Mouse (Mus musculus) B cell, adult 62 days (primary cell): Measurements from ENCODE around the gene Wfdc21. TPM values are rescaled to one million over a fixed set of nuclear protein-coding genes. Genes with fewer than 3 reads are reported as not detected.

ENCODE experiments used
- total RNA-seq: library from RNA; stranded (reverse); gene quantifications from 4 replicates; pipeline ENCODE4 v1.2.4, GENCODE M21; 2023

The Wfdc21 gene
- 3.1 to 4.4 TPM (median 3.8 TPM) in 4 replicates for total RNA-seq

DNA sequence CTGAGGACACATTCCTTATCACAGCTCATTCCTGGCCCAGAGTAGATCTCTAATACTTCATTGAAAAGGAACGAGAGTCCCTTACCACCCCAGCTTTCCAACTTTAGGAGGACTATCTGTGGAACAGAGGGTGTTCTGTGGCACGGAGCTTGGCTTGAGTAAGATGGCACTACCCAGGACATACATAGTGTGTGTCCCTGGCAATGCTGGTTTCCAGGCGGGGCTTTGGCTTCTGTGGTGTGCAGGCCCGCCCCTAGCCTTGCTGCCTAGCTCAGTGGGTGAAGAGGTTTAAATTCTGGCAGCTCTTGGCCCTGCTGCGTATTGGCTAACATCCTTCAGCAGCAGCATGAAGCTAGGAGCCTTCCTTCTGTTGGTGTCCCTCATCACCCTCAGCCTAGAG is at the start of gene Wfdc21:
Gene Wfdc21, plus strand, starts transcription at position 260 of the 400 bp plus-strand sequence.

GRCm38 (mm10) chr11:83703705-83704104 is 43.0 kb upstream of the Wfdc21 start, which contains the start of gene Wfdc17:
TSS of gene Wfdc17 (plus strand) at chr11:83703991.

GRCm38 (mm10) chr11:83708715-83709114 is 38.0 kb upstream of the Wfdc21 start, which contains the start of gene Wfdc18:
TSS of gene Wfdc18 (plus strand) at chr11:83709015.

DNA sequence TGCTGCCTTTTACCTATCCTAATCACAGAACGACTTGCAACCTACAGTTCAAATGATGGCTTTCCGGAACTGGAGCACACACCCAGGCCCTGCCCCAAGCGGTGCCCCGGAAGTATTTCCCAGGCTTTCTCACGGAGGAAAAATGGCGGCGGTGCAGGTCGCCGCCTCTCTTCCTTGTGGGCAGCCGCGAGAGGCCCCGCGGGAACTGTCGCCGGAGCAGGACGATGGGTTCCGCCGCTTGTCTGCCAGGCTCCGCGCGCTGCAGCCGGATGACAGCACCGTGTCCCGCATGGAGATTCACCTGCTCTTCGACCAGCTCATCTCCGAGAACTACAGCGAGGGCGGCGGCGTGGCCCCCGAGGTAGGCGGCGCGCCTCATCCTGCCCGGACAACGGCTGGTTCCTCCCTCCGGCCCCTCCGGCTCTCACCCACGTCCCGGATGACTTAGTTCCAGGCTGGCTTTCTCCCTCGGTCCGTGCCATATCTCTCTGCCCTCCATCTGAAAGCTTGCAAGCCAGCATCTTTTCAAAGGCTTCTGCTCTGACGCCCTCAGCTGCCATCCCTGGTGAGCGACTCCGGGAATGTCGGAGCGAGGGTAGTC is 6.9 kb downstream of the Wfdc21 start, which contains the start of gene Heatr6:
Gene Heatr6, plus strand, starts transcription at position 116 of the 601 bp plus-strand sequence.

Other genes starting within 250 kb of the Wfdc21 start
- 0.30 TPM in 1 of 4 replicates, not detected in the others for gene Heatr9, start 224.8 kb upstream of the Wfdc21 start, total RNA-seq
- gene Ccl5, start 216.4 kb upstream of the Wfdc21 start, total RNA-seq, result 4.6 to 8.0 TPM (median 6.7 TPM) in 4 replicates
- 0.19 to 1.2 TPM in 2 of 4 replicates, not detected in the others for gene Ccl9, start 168.3 kb upstream of the Wfdc21 start, total RNA-seq
- gene Ccl6, start 153.9 kb upstream of the Wfdc21 start, total RNA-seq, result 1.0 to 2.2 TPM (median 1.1 TPM) in 4 replicates
- not detected in 4 replicates for gene Rpl9-ps1, start 101.3 kb upstream of the Wfdc21 start, total RNA-seq
- gene Ccl3, start 97.6 kb upstream of the Wfdc21 start, total RNA-seq, result 26.0 to 35.8 TPM (median 30.5 TPM) in 4 replicates
- gene Ccl4, start 84.4 kb upstream of the Wfdc21 start, total RNA-seq, result 8.8 to 12.1 TPM (median 10.8 TPM) in 4 replicates
- gene Wfdc17, start 42.9 kb upstream of the Wfdc21 start, total RNA-seq, result 3.6 to 7.1 TPM (median 5.4 TPM) in 4 replicates
- 1.1 TPM in 1 of 4 replicates, not detected in the others for gene Wfdc18, start 37.9 kb upstream of the Wfdc21 start, total RNA-seq
- 47.9 to 61.6 TPM (median 54.1 TPM) in 4 replicates for gene Heatr6, start 6.8 kb downstream of the Wfdc21 start, total RNA-seq
- 0.22 to 0.95 TPM (median 0.42 TPM) in 4 replicates for gene Hnf1b, start 103.1 kb downstream of the Wfdc21 start, total RNA-seq
- gene Ddx52, start 195.1 kb downstream of the Wfdc21 start, total RNA-seq, result 33.2 to 38.1 TPM (median 37.4 TPM) in 4 replicates
- 67.3 to 86.0 TPM (median 71.4 TPM) in 4 replicates for gene Synrg, start 217.5 kb downstream of the Wfdc21 start, total RNA-seq